Mouse (Mus musculus) testis, adult 2 months (tissue): ENCODE measurements around the gene Gramd1b. TPM values are rescaled to one million over a fixed set of nuclear protein-coding genes. Genes with fewer than 3 reads are reported as not detected.

Source experiments
- H3K27ac ChIP-seq: fragments of 200-500 bp; 2 replicates; pipeline ENCODE4 v1.5.1; 2012; ENCODE audit warnings: low read depth, low read length; ENCODE audit not compliant: control insufficient read depth, insufficient read depth
- H3K27me3 ChIP-seq: fragments of 200-500 bp; 2 replicates; pipeline ENCODE4 v1.6.1; 2012; ENCODE audit warnings: mild to moderate bottlenecking, low read length, moderate library complexity; ENCODE audit not compliant: control insufficient read depth, insufficient read depth
- H3K36me3 ChIP-seq: fragments of 200-500 bp; 2 replicates; pipeline ENCODE4 v1.6.1; 2012; ENCODE audit warnings: mild to moderate bottlenecking, low read length; ENCODE audit not compliant: control insufficient read depth, insufficient read depth
- H3K4me1 ChIP-seq: fragments of 200-500 bp; 2 replicates; pipeline ENCODE4 v1.6.1; 2012; ENCODE audit warnings: low read length; ENCODE audit not compliant: control insufficient read depth, insufficient read depth
- H3K4me3 ChIP-seq: fragments of 200-500 bp; 2 replicates; pipeline ENCODE4 v1.5.1; 2012; ENCODE audit warnings: low read depth, mild to moderate bottlenecking, low read length, moderate library complexity, mixed read lengths; ENCODE audit not compliant: control insufficient read depth
- CTCF ChIP-seq: fragments of 200-500 bp; IDR thresholded peaks from 2 replicates; pipeline ENCODE4 v1.5.1; 2012; ENCODE audit warnings: low read depth, mild to moderate bottlenecking, inconsistent platforms, low read length, moderate library complexity; ENCODE audit not compliant: control insufficient read depth, insufficient read depth, insufficient replicate concordance
- POLR2A ChIP-seq: fragments of 200-500 bp; IDR thresholded peaks from 2 replicates; pipeline ENCODE4 v1.6.1; 2012; ENCODE audit warnings: low read depth, mild to moderate bottlenecking, inconsistent platforms, low read length, moderate library complexity; ENCODE audit not compliant: control insufficient read depth
- polyA plus RNA-seq: library from polyadenylated mRNA; depleted of rRNA; stranded (reverse); fragments of >200 nt; gene quantifications from 2 replicates; pipeline ENCODE4 v1.2.3, GENCODE M21; 2012

Gene Gramd1b
- polyA plus RNA-seq, 1 experiment: 143 TPM

GRCm38 (mm10) chr9:40321668-40322003, 209.5 kb downstream of the Gramd1b start:
- Histone ChIP-seq H3K27ac (no peak overlapping the region), H3K27me3 (no peaks in the 10 kb centered on the region), H3K4me1 (peaks cover 3% of the 10 kb centered on the region), H3K4me3 (no peak overlapping the region), H3K36me3 (no peaks in the 10 kb centered on the region; the same call in none of the 2 replicates)
- no peak for TF ChIP-seq POLR2A
- TF ChIP-seq CTCF: no peak

GRCm38 (mm10) chr9:40320879-40321667, 210.1 kb downstream of the Gramd1b start:
- no peak for TF ChIP-seq POLR2A
- no peak for TF ChIP-seq CTCF
- no peak overlapping the region for H3K27ac ChIP-seq
- no peaks in the 10 kb centered on the region; the same call in none of the 2 replicates for H3K36me3 ChIP-seq
- peaks cover 3% of the 10 kb centered on the region for H3K4me1 ChIP-seq
- H3K4me3 ChIP-seq: no peak overlapping the region
- H3K27me3 ChIP-seq: no peaks in the 10 kb centered on the region

- no peak for TF ChIP-seq CTCF
- no peak for TF ChIP-seq POLR2A
- H3K27me3 ChIP-seq: no peaks in the 10 kb centered on the region
- H3K36me3 ChIP-seq: peaks cover 2% of the 10 kb centered on the region
- H3K4me1 ChIP-seq: peaks cover 3% of the 10 kb centered on the region
- H3K27ac ChIP-seq: no peak overlapping the region
- H3K4me3 ChIP-seq: no peak overlapping the region
These were observed 210.8 kb downstream of the Gramd1b start for GRCm38 (mm10) chr9:40320405-40320804.

GRCm38 (mm10) chr9:40318771-40319170, 212.4 kb downstream of the Gramd1b start:
- Histone ChIP-seq H3K27me3 (no peaks in the 10 kb centered on the region), H3K27ac (no peak overlapping the region), H3K36me3 (peaks cover 6% of the 10 kb centered on the region), H3K4me1 (peaks cover 3% of the 10 kb centered on the region), H3K4me3 (no peak overlapping the region)
- TF ChIP-seq POLR2A (no peak), CTCF (no peak)

GRCm38 (mm10) chr9:40317735-40318134, 213.4 kb downstream of the Gramd1b start:
- H3K4me1 ChIP-seq: peaks cover 3% of the 10 kb centered on the region
- H3K36me3 ChIP-seq: peaks cover 6% of the 10 kb centered on the region
- H3K27me3 ChIP-seq: no peaks in the 10 kb centered on the region
- no peak overlapping the region for H3K27ac ChIP-seq
- TF ChIP-seq POLR2A (no peak), CTCF (no peak)
- H3K4me3 ChIP-seq: no peak overlapping the region

- Histone ChIP-seq H3K4me3 (no peak overlapping the region), H3K36me3 (peaks cover 6% of the 10 kb centered on the region), H3K27me3 (no peaks in the 10 kb centered on the region), H3K27ac (no peak overlapping the region), H3K4me1 (peaks cover 3% of the 10 kb centered on the region)
- TF ChIP-seq POLR2A: no peak
- TF ChIP-seq CTCF: no peak
These were observed 214.1 kb downstream of the Gramd1b start for GRCm38 (mm10) chr9:40316865-40317660.

GRCm38 (mm10) chr9:40311813-40312212, 219.4 kb downstream of the Gramd1b start:
- Histone ChIP-seq H3K4me3 (no peak overlapping the region), H3K36me3 (peaks cover 8% of the 10 kb centered on the region), H3K27me3 (no peaks in the 10 kb centered on the region), H3K27ac (no peak overlapping the region), H3K4me1 (no peaks in the 10 kb centered on the region)
- no peak for TF ChIP-seq CTCF
- no peak for TF ChIP-seq POLR2A
